Mouse (Mus musculus) G1E (cell line): ENCODE data around the gene Tmem184c.

Source experiments
- CTCF ChIP-seq: IDR thresholded peaks from 2 replicates; pipeline ENCODE4 v1.5.1; 2012; ENCODE audit warnings: low read depth, low read length, inconsistent platforms, mixed read lengths
- GATA1 ChIP-seq: IDR thresholded peaks from 2 replicates; pipeline ENCODE4 v1.6.1; 2012; ENCODE audit warnings: borderline replicate concordance, low read length, inconsistent platforms, mixed read lengths
- GATA2 ChIP-seq: IDR thresholded peaks from 2 replicates; pipeline ENCODE4 v1.6.1; 2012; ENCODE audit warnings: low read depth, low read length, inconsistent platforms, borderline replicate concordance
- POLR2AphosphoS5 ChIP-seq: IDR thresholded peaks from 2 replicates; pipeline ENCODE4 v1.6.1; 2012; ENCODE audit warnings: low read depth, low read length, inconsistent platforms; ENCODE audit not compliant: insufficient replicate concordance
- TAL1 ChIP-seq: conservative IDR thresholded peaks from 2 replicates; pipeline ENCODE4 v1.6.1; 2012; ENCODE audit warnings: low read depth, low read length, inconsistent platforms, mixed read lengths

DNA sequence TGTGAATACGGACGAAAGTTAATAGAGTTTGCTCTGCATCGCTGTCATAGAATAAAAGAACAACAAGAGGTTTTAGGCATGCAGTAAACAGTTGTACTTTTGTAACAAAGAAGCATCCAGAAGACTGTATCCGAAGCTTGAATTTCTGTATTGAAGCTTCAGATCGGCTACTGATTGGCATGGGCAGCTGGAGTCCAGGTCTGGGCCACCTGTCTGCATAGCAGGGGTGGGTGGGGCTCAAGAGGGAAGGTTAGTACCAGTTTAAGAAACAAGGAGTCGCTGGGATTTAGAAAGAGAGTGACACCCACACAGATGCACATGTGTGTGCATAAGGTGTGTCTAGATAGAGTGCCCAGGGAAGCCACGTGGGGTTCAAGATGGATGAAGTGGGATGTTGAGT is 32.8 kb downstream of the Tmem184c start:
- TF ChIP-seq GATA1 (no peak), CTCF (no peak), TAL1 (no peak), GATA2 (no peak), POLR2AphosphoS5 (no peak)
